Mouse (Mus musculus): ENCODE results near the gene Rtp3. TPM values are rescaled to one million over a fixed set of nuclear protein-coding genes. Genes with fewer than 3 reads are reported as not detected.

The Rtp3 gene
- polyA plus RNA-seq, 1 experiment = 2.0 TPM

DNA sequence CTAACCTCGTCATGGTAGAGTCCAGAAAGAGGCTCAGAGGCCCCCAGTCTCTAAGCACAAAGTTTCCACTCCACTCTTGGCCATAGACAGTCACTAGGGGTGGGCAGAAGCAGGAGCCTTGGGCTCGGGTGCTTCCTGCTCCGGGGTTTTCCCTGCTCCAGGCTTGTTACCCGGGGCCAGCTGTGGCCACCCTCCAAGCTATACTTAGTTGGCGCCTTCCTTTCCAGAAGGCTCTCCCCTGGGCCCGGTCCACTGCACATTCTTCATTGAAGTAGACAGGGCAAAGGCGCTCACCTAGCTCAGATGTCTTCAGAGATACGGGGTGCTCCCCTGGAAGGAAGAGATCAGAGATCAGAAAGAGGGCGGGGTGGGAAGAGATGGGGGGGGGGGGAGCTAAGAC lies 21.2 kb upstream of the Rtp3 start:
- Histone ChIP-seq H3K27me3 (ENCODE audit: control insufficient read depth, insufficient read depth, low read length) (no peaks in the 10 kb centered on the region), H3K4me1 (ENCODE audit: control insufficient read depth, insufficient read depth, insufficient read length) (no peaks in the 10 kb centered on the region), H3K27ac (ENCODE audit: insufficient read depth, low read length) (no peak overlapping the region), H3K4me3 (ENCODE audit: extremely low read depth, insufficient read depth, insufficient read length) (no peak overlapping the region), H3K36me3 (ENCODE audit: control insufficient read depth, insufficient read depth, low read length) (no peaks in the 10 kb centered on the region)
- TF ChIP-seq CTCF (IDR thresholded peaks at IDR 0.05; ENCODE audit: extremely low read depth, insufficient read depth, insufficient read length, insufficient replicate concordance) (no peak), POLR2A (IDR thresholded peaks at IDR 0.05; ENCODE audit: low read depth, low read length) (no peak)
- DNase-seq (ENCODE audit: low read depth in 1 of 2, low spot score in 2 of 2) = no peak
- WGBS = 67% methylated on average over 9 of the region's 9 CpGs

GRCm38 (mm10) chr9:111009763-111010162 lies 19.4 kb upstream of the Rtp3 start:
- no peaks in the 10 kb centered on the region for H3K27me3 ChIP-seq (ENCODE audit: control insufficient read depth, insufficient read depth, low read length)
- H3K4me1 ChIP-seq (ENCODE audit: control insufficient read depth, insufficient read depth, insufficient read length) = no peaks in the 10 kb centered on the region
- no peak overlapping the region for H3K4me3 ChIP-seq (ENCODE audit: extremely low read depth, insufficient read depth, insufficient read length)
- TF ChIP-seq POLR2A (IDR thresholded peaks at IDR 0.05; ENCODE audit: low read depth, low read length) (no peak), CTCF (IDR thresholded peaks at IDR 0.05; ENCODE audit: extremely low read depth, insufficient read depth, insufficient read length, insufficient replicate concordance) (no peak)
- DNase-seq (ENCODE audit: low read depth in 1 of 2, low spot score in 2 of 2) = no peak
- WGBS = 45% methylated on average over 3 of the region's 3 CpGs
- no peaks in the 10 kb centered on the region for H3K36me3 ChIP-seq (ENCODE audit: control insufficient read depth, insufficient read depth, low read length)
- no peak overlapping the region for H3K27ac ChIP-seq (ENCODE audit: insufficient read depth, low read length)

GRCm38 (mm10) chr9:111006544-111006943 lies 16.2 kb upstream of the Rtp3 start:
- no peak for DNase-seq (ENCODE audit: low read depth in 1 of 2, low spot score in 2 of 2)
- H3K4me3 ChIP-seq (ENCODE audit: extremely low read depth, insufficient read depth, insufficient read length) = no peak overlapping the region
- no peaks in the 10 kb centered on the region for H3K4me1 ChIP-seq (ENCODE audit: control insufficient read depth, insufficient read depth, insufficient read length)
- H3K36me3 ChIP-seq (ENCODE audit: control insufficient read depth, insufficient read depth, low read length) = no peaks in the 10 kb centered on the region
- no peak overlapping the region for H3K27ac ChIP-seq (ENCODE audit: insufficient read depth, low read length)
- TF ChIP-seq POLR2A (IDR thresholded peaks at IDR 0.05; ENCODE audit: low read depth, low read length) = no peak
- no peak for TF ChIP-seq CTCF (IDR thresholded peaks at IDR 0.05; ENCODE audit: extremely low read depth, insufficient read depth, insufficient read length, insufficient replicate concordance)
- H3K27me3 ChIP-seq (ENCODE audit: control insufficient read depth, insufficient read depth, low read length) = no peaks in the 10 kb centered on the region
- 94% methylated on average over 2 of the region's 2 CpGs for WGBS

- 72% methylated on average over 9 of the region's 9 CpGs for WGBS
- no peak overlapping the region for H3K4me3 ChIP-seq (ENCODE audit: extremely low read depth, insufficient read depth, insufficient read length)
- H3K36me3 ChIP-seq (ENCODE audit: control insufficient read depth, insufficient read depth, low read length) = no peaks in the 10 kb centered on the region
- no peaks in the 10 kb centered on the region for H3K4me1 ChIP-seq (ENCODE audit: control insufficient read depth, insufficient read depth, insufficient read length)
- DNase-seq (ENCODE audit: low read depth in 1 of 2, low spot score in 2 of 2) = no peak
- no peaks in the 10 kb centered on the region for H3K27me3 ChIP-seq (ENCODE audit: control insufficient read depth, insufficient read depth, low read length)
- no peak for TF ChIP-seq CTCF (IDR thresholded peaks at IDR 0.05; ENCODE audit: extremely low read depth, insufficient read depth, insufficient read length, insufficient replicate concordance)
- no peak for TF ChIP-seq POLR2A (IDR thresholded peaks at IDR 0.05; ENCODE audit: low read depth, low read length)
- no peak overlapping the region for H3K27ac ChIP-seq (ENCODE audit: insufficient read depth, low read length)
Observed at GRCm38 (mm10) chr9:111003279-111003678, 12.9 kb upstream of the Rtp3 start.

DNA sequence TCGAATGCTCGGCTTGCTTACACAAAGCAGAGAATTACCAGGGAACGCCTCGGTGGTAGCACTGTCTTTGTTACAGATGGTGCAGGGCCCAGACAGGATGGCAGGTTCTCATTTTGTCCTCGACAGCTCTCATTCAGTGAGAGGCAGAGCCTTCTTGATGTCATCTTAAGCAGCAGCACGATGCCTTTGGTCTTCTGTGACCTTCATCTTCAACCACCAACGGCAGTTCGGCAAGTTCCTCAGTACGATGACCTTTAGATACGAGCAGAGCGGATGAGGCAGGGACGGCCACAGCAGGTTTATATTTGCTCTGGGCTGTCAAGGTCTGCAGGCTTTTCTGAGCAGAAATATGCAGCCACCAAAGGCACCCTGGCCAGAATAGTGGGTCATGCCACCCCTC lies 11.2 kb upstream of the Rtp3 start:
- Histone ChIP-seq H3K4me1 (ENCODE audit: control insufficient read depth, insufficient read depth, insufficient read length) (no peaks in the 10 kb centered on the region), H3K4me3 (ENCODE audit: extremely low read depth, insufficient read depth, insufficient read length) (no peak overlapping the region), H3K36me3 (ENCODE audit: control insufficient read depth, insufficient read depth, low read length) (no peaks in the 10 kb centered on the region), H3K27ac (ENCODE audit: insufficient read depth, low read length) (no peak overlapping the region), H3K27me3 (ENCODE audit: control insufficient read depth, insufficient read depth, low read length) (no peaks in the 10 kb centered on the region)
- 89% methylated on average over 12 of the region's 12 CpGs for WGBS
- TF ChIP-seq CTCF (IDR thresholded peaks at IDR 0.05; ENCODE audit: extremely low read depth, insufficient read depth, insufficient read length, insufficient replicate concordance) = no peak
- TF ChIP-seq POLR2A (IDR thresholded peaks at IDR 0.05; ENCODE audit: low read depth, low read length) = no peak
- DNase-seq (ENCODE audit: low read depth in 1 of 2, low spot score in 2 of 2) = no peak

DNA sequence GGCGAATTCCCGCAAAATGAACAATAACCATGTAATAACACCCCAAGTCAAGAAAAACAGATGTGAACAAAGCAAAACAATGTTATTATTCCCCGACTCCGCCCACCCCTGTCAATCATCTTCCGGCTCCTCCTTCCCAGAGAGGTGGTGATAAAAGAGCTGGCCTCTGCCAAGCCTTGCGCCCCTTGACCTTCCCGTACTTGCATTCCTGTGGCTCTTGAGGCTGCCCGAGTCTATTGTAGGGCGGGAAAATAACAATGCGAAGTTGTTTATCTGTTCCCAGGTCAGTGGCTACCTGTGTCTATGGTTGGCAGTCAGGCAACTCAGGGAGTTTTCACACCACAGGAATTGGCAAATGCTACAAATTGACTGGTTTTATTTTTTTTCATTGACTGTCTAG lies 9.5 kb upstream of the Rtp3 start:
- Histone ChIP-seq H3K4me1 (ENCODE audit: control insufficient read depth, insufficient read depth, insufficient read length) (peaks cover 1% of the 10 kb centered on the region; the same call in 1 of the 2 replicates), H3K4me3 (ENCODE audit: extremely low read depth, insufficient read depth, insufficient read length) (no peak overlapping the region), H3K27ac (ENCODE audit: insufficient read depth, low read length) (no peak overlapping the region), H3K36me3 (ENCODE audit: control insufficient read depth, insufficient read depth, low read length) (no peaks in the 10 kb centered on the region), H3K27me3 (ENCODE audit: control insufficient read depth, insufficient read depth, low read length) (no peaks in the 10 kb centered on the region)
- no peak for DNase-seq (ENCODE audit: low read depth in 1 of 2, low spot score in 2 of 2)
- WGBS = 89% methylated on average over 10 of the region's 10 CpGs
- TF ChIP-seq POLR2A (IDR thresholded peaks at IDR 0.05; ENCODE audit: low read depth, low read length) = no peak
- TF ChIP-seq CTCF (IDR thresholded peaks at IDR 0.05; ENCODE audit: extremely low read depth, insufficient read depth, insufficient read length, insufficient replicate concordance) = no peak

GRCm38 (mm10) chr9:110999056-110999455 lies 8.7 kb upstream of the Rtp3 start:
- H3K4me3 ChIP-seq (ENCODE audit: extremely low read depth, insufficient read depth, insufficient read length) = no peak overlapping the region
- H3K27ac ChIP-seq (ENCODE audit: insufficient read depth, low read length) = no peak overlapping the region
- DNase-seq (ENCODE audit: low read depth in 1 of 2, low spot score in 2 of 2) = no peak
- H3K36me3 ChIP-seq (ENCODE audit: control insufficient read depth, insufficient read depth, low read length) = no peaks in the 10 kb centered on the region
- peaks cover 2% of the 10 kb centered on the region; the same call in 1 of the 2 replicates for H3K4me1 ChIP-seq (ENCODE audit: control insufficient read depth, insufficient read depth, insufficient read length)
- TF ChIP-seq CTCF (IDR thresholded peaks at IDR 0.05; ENCODE audit: extremely low read depth, insufficient read depth, insufficient read length, insufficient replicate concordance) = no peak
- no peak for TF ChIP-seq POLR2A (IDR thresholded peaks at IDR 0.05; ENCODE audit: low read depth, low read length)
- no peaks in the 10 kb centered on the region for H3K27me3 ChIP-seq (ENCODE audit: control insufficient read depth, insufficient read depth, low read length)
- WGBS = 63% methylated on average over 2 of the region's 2 CpGs

Data from spleen, adult 2 months (tissue).